Mouse (Mus musculus) heart, adult 8-10 months (tissue): ENCODE data around the gene Rnase4. TPM values are rescaled to one million over a fixed set of nuclear protein-coding genes. Genes with fewer than 3 reads are reported as not detected.

Experiments
- DNase-seq: peaks from one replicate; pipeline ENCODE4 v3.0.0; 2022; ENCODE audit warnings: low spot score
- total RNA-seq, 4 experiments: library from RNA; stranded (reverse); gene quantifications; 2 replicates each; pipeline ENCODE4 v1.2.4; 2022

The Rnase4 gene
- total RNA-seq, 4 experiments from 2014 or later = 38.7 to 52.9 (median 46.5) TPM

GRCm38 (mm10) chr14:51127648-51128258 is 36.9 kb downstream of the Rnase4 start:
- DNase-seq = no peak

- DNase-seq = no peak
These were observed 38.1 kb downstream of the Rnase4 start for GRCm38 (mm10) chr14:51128775-51129623.

- DNase-seq = no peak
These were observed 38.7 kb downstream of the Rnase4 start for GRCm38 (mm10) chr14:51129624-51129975.

- DNase-seq = no peak
These were observed 39.6 kb downstream of the Rnase4 start for GRCm38 (mm10) chr14:51130315-51130940.

- DNase-seq = no peak
These were observed 40.4 kb downstream of the Rnase4 start for GRCm38 (mm10) chr14:51131086-51131815.

GRCm38 (mm10) chr14:51132372-51132771 is 41.5 kb downstream of the Rnase4 start:
- no peak for DNase-seq

GRCm38 (mm10) chr14:51140342-51140741 is 49.5 kb downstream of the Rnase4 start:
- peak; percentile 22 for DNase-seq

- DNase-seq = no peak
These were observed 51.2 kb downstream of the Rnase4 start for GRCm38 (mm10) chr14:51142119-51142518.

GRCm38 (mm10) chr14:51142568-51142967 is 51.7 kb downstream of the Rnase4 start:
- no peak for DNase-seq

- DNase-seq = peak; percentile 35
These were observed 52.4 kb downstream of the Rnase4 start for GRCm38 (mm10) chr14:51143287-51143686.

- no peak for DNase-seq
These were observed 53.1 kb downstream of the Rnase4 start for GRCm38 (mm10) chr14:51143937-51144336.

- no peak for DNase-seq
These were observed 53.6 kb downstream of the Rnase4 start for GRCm38 (mm10) chr14:51144451-51144850.

GRCm38 (mm10) chr14:51145521-51145920 is 54.6 kb downstream of the Rnase4 start:
- no peak for DNase-seq

GRCm38 (mm10) chr14:51146685-51147084 is 55.8 kb downstream of the Rnase4 start, which contains the start of gene Rnase1:
Gene Rnase1 (minus strand): TSS chr14:51146785.
- DNase-seq = no peak

GRCm38 (mm10) chr14:51148006-51148405 is 57.1 kb downstream of the Rnase4 start:
- no peak for DNase-seq

GRCm38 (mm10) chr14:51149164-51149563 is 58.3 kb downstream of the Rnase4 start:
- DNase-seq = no peak

GRCm38 (mm10) chr14:51150206-51150831 is 59.4 kb downstream of the Rnase4 start:
- no peak for DNase-seq

GRCm38 (mm10) chr14:51152249-51152870 is 61.5 kb downstream of the Rnase4 start:
- DNase-seq = no peak
